Mouse (Mus musculus): Measurements from ENCODE around the gene Tspan17. TPM values are rescaled to one million over a fixed set of nuclear protein-coding genes. Genes with fewer than 3 reads are reported as not detected.

Gene Tspan17
- 10 to 100 TPM; 31.8 to 36.3 TPM for total RNA-seq (2021)
- long read RNA-seq, experiment 1, transcript Tspan17-201 (8 exons, 1,585 nt): major isoform, 45 of 62 reads
- long read RNA-seq, experiment 1, partial matches to known transcripts: 0 of 62 reads
- long read RNA-seq, experiment 1, other reads (novel, unspliced or antisense): 14 of 62 reads
- long read RNA-seq, experiment 2, transcript Tspan17-201 (8 exons, 1,585 nt): major isoform, 9 of 24 reads
- long read RNA-seq, experiment 2, partial matches to known transcripts: 0 of 24 reads
- long read RNA-seq, experiment 2, other reads (novel, unspliced or antisense): 15 of 24 reads

GRCm38 (mm10) chr13:54788740-54789560 is at the start of gene Tspan17:
Gene Tspan17, plus strand, starts transcription at chr13:54789377.
- DNase-seq: peak; percentile 98

GRCm38 (mm10) chr13:54746110-54746509 is 43.1 kb upstream of the Tspan17 start:
- no peak for DNase-seq

DNA sequence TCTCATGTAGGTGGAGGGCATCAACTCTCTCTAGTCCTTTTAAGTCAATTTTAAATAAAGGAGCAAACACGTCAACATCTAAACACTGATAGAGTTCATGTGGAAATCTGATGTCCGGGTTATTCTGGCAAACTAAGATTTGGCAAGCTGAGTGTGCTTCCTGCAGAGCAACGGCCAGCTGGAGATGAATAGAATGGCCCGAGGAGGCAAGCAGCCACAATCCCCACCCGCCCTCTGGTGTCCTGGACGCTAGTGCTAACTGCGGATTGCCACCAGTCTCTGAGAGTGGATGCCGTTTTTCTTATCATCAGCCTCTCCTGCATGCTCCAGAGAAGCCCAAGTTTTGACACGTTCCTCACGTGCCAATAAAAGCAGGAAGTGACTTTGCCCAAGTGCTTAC is 42.3 kb upstream of the Tspan17 start:
- no peak for DNase-seq

- no peak for DNase-seq
Measured at GRCm38 (mm10) chr13:54748190-54748589, 41.0 kb upstream of the Tspan17 start.

DNA sequence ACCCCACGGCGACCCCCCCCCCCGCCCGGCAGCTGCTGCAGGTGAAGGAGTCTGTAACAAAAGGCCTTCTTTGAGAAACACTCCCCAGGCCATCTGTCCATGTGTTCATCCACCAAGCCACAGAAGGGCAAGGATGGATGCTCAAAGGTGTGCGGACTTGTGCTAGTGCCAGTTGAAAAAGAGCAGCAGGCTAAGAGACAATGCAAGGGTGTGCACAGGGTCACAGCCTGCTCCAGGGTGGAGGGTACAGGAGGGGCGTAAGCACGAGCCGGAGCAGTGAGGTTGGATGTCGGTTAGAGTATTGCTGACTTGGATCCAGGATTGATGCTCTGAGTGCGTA is 40.5 kb upstream of the Tspan17 start:
- DNase-seq: no peak

DNA sequence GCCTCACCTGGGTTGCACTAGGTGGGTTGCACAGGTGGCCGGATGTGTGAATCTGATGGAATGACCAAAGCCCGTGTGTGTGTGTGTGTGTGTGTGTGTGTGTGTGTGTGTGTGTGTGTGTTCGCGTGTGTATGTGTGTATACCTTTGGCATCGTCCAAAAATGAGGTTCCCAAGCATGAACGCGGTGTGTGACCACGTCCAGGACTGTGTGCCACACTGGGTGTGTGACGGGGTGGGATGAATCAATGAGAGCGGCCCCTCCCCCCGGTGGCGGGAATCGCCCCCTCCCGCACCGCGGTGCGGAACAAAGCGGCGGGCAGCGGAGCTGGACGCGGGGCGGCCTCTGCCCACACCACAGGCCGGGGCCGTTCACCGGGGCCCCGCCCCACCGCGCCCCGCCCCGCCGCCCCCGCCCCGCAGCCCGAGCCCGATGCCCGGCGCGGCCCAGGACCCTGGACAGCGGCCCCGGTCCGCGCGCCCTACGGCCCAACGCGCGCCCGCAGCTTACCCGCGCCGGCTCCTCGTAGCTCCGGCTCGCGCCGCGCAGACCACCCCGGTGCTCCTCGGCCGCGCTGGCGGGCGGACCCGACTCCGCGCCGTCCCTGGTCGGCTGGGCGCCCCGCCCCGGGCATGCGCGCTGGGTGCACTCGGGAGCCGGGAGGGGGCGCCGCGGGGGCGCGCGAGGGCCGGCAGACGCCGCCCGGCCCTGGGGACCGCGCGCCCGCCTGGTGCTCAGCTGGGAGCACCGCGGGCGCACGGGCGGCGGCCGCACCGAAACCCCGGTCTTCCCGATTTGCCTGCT is 39.9 kb upstream of the Tspan17 start:
- peak; percentile 66 for DNase-seq

DNA sequence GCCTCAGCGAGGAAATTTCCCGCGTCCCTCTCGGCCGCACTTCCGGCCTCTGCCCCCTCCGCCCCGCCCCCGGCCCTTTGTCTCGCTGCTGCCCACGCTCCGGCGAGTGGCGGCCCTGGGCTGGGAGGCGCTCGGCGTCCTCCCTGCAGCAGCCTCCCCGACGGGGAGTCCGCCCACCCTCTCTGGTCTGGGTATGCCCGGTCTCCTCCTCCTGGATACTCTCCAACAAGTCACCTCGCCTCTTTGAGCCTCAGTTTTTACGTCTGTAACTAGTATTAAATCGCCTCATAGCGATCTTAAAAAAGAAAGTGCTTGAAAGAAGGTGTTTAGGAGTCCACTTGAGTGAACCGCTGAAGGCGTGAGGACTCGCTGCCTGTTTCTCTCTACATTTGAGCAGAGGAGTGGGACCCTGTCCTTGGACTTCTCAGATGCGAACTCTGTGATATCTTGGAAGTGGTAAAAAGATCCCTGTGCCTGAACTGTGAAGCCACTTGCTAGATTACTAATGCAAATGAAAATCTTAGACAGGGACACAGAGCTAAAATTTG is 39.2 kb upstream of the Tspan17 start, which contains the start of gene Gprin1:
Gprin1 (minus strand) TSS at position 11 of the 548 bp plus-strand sequence.
- DNase-seq: no peak

- peak; percentile 68 for DNase-seq
Measured at GRCm38 (mm10) chr13:54750699-54751098, 38.5 kb upstream of the Tspan17 start.

- DNase-seq: peak; percentile 11
Measured at GRCm38 (mm10) chr13:54752656-54753055, 36.5 kb upstream of the Tspan17 start.

DNA sequence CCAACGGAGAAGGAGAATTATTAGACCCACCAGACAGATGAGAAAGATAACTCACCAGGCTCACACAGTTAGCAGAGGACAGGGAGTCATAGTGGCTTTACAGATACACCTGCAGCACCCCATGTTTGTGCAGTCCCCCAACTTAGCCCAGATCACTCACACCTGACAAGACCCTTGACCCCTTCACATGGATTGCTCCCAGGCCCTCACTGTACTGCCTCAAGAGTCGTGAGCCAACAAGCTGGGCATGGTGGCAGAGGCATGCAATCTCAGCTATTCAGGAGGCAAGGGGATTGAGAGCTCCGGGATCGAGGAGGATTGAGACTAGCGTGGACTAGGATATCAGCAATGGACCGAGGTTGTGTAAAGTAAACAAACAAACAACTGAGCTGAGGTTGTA is 35.4 kb upstream of the Tspan17 start:
- no peak for DNase-seq

DNA sequence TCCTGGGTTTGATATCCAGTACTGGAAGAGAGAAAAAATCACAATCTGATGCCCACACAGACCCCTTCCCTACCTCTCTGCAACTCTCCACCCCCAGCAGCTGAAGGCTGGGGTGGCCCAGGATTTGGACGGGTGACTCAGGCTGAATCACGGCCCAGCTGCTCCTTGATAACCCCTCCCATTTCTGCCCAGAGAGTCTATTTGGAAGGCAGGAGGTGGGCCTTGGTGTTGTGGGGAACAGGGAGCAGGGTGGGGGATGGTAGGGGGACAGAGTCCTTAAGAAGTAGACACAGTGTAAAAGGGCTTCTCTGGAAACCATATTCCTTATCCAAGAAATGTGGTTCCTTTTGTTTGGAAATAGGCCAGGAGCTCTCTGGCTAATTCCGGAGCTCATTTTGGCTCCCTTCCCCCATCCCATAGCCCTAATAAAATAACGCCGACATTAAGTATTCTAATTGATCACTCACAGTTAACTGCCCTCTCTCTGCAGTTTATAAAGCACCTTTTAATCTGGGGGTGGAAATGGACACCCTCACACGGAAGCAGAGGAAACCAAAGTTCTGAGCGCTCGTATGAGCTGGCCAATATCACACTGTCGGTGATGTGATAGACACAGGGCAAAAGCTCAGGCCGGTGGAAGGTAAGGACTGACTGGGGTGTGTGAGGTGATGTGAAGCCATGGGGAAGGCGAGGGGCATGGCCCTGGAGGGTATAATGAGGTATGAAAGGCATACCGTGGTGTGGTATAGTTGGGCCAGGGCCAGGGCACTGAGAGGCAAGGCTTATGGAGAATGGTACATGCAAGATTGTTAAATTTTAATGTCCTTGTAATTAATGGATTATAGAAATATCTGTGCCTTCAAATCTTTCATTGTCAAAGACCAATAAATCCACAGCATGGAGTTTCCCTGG is 34.8 kb upstream of the Tspan17 start:
- peak; percentile 24 for DNase-seq

DNA sequence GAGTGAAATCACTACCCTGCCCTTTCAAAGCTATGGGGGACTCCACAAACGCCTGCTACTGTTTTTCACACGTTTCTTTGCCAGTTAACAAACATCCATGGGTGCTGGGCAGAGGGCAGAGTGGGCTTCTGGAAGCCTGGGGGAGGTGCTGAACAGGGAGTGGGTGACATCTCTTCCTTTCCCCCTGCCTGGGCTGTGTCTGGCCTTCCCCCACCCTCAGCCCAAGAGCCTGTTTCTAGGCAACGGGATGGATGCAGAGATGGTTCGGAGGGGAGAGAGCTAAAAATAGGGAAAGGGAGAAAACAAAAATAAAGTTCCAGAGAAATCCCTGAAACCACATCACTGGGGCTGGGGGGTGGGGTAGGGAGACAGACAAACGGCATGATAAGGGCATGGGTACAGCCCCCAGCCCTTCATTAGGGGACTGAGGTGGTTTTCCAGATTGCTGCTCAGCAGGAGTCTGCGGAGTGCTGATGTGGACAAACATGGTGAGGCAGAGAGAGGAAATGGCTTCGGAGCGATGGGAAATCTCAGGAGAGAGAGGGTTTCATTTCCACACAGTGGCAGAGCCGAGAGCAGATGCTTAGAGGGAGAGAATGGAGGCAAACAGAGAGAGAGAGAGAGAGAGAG is 33.9 kb upstream of the Tspan17 start:
- no peak for DNase-seq

DNA sequence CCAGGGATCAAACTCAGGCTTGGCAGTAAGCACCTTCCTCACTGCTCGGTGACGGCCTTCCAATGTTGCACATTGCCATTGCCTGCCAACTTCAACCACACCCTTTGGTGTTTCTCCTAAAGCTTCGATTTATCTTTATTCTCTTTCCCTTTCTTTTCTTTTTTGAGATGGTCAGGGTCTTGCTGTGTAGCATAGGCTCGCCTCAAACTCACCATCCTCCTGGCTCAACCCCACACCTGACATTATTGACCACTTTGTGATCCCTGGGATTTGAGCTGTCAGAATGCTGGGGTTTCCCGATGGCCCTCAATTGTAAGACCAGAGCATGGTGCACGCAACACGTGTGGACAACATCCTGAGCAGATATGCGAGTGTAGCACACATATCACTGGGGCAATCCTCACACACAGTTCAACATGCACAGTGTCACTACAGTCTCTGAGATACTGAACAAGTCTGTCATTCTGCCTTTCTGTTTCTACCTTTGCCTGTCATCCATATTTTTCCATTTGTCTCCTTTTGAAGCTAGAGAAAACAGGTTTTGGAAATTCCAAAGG is 32.9 kb upstream of the Tspan17 start:
- DNase-seq: no peak

- no peak for DNase-seq
Measured at GRCm38 (mm10) chr13:54757093-54757830, 31.9 kb upstream of the Tspan17 start.

- DNase-seq: peak; percentile 88
Measured at GRCm38 (mm10) chr13:54758045-54758755, 31.0 kb upstream of the Tspan17 start.

- DNase-seq: no peak
Measured at GRCm38 (mm10) chr13:54758756-54759470, 30.3 kb upstream of the Tspan17 start.

- DNase-seq: no peak
Measured at GRCm38 (mm10) chr13:54759496-54759895, 29.7 kb upstream of the Tspan17 start.

GRCm38 (mm10) chr13:54760164-54760795 is 28.9 kb upstream of the Tspan17 start:
- no peak for DNase-seq
